Mouse (Mus musculus): Measurements from ENCODE around the gene Sema3f. TPM values are rescaled to one million over a fixed set of nuclear protein-coding genes. Genes with fewer than 3 reads are reported as not detected.
A peak's percentile ranks its signal among the peaks of the same experiment; 100 is the strongest.

The Sema3f gene
- total RNA-seq, 1 experiment from 2014 or later = 0.35 TPM

DNA sequence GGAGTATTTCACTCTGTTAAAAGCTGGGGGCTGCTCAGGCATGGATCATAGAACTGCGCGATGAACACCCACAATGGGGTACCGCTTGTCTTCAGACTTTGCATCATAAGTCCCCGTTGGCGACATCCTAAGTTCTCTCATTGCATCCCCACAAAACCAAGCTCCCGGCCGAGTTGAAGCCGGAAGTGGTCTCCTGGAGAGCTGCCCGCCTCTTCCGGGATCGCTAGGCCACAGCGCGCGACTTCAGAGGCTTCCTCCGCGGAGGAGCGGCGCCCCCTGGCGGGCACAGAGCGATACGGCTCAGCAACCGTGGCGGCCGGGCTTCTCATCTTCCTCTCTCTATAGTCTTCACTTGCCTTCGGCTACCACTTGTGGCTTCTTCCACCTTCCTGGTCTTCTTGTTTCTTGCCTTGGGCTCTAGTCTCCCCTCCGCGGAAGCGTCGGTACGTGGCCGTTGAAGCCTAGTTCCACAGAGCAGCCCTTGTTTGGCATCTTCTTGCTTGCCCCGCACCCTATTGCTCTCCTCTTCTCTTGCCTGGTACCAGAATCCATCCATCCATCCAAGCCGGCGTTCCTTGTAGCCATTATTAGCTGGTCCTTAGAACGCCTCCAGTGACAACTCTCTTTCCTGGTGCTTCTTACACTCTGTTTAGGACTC is 65.7 kb downstream of the Sema3f start:
- peak; percentile 64 for ATAC-seq (ENCODE audit: extremely low read depth, insufficient number of reproducible peaks, low FRiP score, poor library complexity, severe bottlenecking)

DNA sequence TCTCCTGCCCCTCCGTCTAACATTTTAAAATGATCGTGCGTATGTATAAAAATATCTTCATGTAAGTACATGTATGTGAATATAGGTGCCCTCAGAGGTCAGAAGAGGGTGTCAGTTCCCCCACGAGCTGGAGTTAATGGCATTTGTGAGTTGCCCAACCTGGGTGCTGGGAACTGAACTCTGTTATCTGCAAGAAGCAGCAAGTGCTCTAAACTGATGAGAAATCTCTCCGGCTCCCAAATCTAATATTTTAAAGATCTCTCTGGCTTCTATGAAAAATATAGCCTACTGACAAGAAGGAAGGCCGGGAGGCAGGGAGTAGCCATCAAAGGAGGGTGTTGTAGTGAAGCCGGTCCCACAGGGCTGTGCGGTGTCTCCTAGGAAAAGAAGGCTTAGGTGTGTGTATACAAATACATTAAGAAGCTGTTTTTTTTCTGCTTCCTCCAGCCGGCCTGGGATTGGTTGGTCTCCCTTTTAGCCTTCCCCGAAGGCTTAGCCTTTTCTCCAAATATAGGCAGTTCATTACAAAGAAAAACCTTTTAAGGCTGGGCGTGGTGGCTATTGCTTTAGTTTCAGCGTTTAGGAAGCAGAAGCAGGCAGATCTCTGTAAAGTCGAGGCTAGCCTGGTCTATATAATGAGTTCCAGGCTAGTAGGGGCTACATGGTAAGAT is 66.6 kb downstream of the Sema3f start:
- no peak for ATAC-seq (ENCODE audit: extremely low read depth, insufficient number of reproducible peaks, low FRiP score, poor library complexity, severe bottlenecking)

DNA sequence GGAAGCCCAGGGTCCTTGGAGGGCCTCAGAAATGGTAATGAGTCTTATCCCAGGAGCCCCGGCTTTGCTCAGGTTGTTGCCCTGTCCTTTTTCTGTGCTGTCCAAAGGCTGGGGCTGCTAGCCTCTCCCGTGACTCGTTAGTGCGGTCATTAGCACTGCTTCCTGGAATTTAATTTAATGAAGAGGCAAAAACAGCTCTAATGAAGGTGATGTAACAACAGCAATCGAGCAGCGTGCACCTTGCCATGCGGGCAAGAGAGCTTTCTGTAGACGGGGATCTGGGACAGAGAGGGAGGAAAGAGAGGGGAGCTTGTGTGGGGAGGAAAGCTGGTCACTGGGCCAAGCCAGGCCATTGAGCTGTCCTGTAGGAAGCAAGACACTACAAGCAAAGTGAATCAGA is 68.6 kb downstream of the Sema3f start:
- no peak for ATAC-seq (ENCODE audit: extremely low read depth, insufficient number of reproducible peaks, low FRiP score, poor library complexity, severe bottlenecking)

DNA sequence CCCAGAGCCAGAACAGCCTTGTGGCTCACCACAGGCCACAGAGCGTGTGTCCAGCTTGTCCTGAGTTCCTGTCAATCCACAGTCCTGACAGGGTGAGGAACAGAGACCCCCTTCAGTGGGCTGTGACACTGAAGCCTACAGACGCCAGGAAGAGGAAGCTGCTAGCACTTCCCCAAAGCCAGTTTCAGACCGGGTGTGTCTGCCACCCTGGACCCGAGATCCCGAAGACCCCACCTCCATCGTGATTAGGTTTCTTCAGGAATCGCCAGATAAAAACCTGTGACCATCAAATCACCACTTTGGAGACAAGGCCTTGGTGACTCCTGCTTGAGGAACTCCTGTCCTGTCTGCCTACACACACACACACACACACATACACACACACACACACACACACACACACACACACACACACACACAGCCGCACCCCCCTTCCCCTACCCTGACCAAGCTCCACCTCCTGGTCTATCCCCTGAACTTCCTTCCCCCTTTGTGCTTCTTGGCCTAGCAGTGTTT is 70.0 kb downstream of the Sema3f start:
- peak; percentile 67 for ATAC-seq (ENCODE audit: extremely low read depth, insufficient number of reproducible peaks, low FRiP score, poor library complexity, severe bottlenecking)

DNA sequence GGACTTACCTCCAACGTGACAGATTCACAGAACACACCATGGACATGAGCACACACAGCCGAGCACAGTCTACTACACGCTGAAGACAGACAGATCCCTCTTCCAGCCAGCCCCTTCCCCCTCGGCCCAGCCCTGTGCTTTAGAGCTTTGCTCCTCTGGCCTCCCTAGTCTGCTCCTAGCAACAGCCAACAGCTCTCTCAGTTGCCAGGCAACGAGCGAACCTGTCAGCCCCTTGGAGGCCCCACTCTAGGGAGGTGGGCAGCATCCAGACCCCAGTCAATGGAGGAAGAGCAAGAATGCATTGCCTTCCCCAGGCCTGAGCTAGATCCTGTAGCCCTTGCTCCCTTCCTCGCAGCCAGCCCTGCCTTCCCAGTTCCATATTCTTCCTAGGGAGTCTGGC is 73.2 kb downstream of the Sema3f start:
- ATAC-seq (ENCODE audit: extremely low read depth, insufficient number of reproducible peaks, low FRiP score, poor library complexity, severe bottlenecking) = no peak

DNA sequence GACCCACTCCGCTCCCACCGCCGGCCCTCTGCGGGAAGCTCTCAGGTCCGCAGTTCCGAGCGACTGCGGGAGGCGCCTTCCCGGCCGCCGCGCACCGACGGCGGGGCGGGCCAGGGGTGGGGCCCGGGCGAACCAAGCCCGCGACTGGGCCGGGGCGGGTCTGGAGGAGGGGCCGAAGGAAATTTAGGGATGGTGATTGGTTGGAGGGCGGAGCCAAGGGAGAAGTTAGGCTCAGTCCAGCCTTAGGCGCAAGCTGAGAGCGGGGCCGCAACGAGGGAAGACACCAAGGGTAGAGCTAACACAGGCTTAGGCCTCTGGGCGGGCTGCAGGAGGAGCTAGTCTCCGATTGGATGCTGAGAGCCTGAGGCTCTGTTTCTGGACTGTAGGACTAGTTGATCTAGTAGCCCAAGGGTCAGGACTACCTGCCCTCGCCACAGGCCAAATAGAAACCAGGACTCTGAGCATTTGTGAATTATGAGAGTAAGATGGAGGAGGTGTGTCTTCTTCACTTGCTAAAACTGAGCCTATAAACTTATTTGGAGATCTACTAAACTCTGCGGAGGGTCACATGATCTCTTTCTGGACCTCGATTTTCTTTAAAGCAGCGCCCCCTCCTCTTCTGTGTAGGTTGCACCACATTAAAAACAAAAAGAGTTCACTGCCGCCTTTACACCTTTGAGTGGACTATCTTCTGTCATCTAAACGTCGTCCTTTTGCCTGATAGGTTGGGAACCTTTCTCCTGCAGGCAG is 74.8 kb downstream of the Sema3f start, which contains the start of gene Gnai2:
Gnai2 (minus strand) TSS at position 89 of the 750 bp plus-strand sequence.
- peak; percentile 89 for ATAC-seq (ENCODE audit: extremely low read depth, insufficient number of reproducible peaks, low FRiP score, poor library complexity, severe bottlenecking)

DNA sequence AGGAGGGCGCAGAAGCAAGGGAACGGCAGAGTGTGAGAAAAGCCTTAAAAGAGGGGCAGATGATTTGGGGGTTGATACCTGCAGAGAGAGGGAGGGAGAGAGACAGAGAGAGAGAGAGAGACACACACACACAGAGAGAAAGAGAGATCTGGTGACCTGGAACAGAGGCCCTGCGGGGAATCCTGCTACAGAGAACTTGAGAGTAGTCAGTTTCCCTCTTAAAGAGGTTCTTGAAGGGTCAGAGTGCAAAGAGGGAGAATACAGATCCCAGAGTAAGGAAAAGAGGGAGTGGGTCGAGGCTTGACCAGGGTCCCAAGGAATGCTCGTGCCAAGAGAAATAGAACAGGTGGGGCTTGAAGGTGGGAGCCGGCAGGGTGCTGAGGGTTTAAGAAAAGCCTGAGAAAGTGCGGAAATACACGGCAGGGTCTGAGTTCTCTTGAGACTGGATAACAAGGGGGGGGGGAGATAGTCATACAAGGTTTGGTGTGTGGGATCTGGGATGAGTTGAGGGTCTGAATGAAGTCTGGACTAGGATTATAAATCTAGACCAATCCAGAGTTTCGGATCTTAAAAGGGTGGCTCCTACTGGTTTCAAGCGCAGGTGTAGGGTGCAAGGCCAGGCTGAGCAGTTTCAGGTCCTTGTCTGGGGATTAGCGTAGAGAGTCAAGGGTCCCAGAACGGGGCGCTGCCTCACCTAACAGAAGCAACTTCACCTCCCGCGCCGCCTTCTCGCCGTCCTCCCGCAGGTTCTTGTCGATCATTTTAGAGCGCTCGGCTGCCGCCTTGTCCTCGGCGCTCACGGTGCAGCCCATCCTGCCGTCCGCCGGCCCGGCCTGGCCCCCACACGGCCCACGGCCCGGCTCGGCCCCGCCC is 75.6 kb downstream of the Sema3f start:
- 0 out of 2 replicates have a peak, but pooled peaks have one; percentile 0 for ATAC-seq (ENCODE audit: extremely low read depth, insufficient number of reproducible peaks, low FRiP score, poor library complexity, severe bottlenecking)

DNA sequence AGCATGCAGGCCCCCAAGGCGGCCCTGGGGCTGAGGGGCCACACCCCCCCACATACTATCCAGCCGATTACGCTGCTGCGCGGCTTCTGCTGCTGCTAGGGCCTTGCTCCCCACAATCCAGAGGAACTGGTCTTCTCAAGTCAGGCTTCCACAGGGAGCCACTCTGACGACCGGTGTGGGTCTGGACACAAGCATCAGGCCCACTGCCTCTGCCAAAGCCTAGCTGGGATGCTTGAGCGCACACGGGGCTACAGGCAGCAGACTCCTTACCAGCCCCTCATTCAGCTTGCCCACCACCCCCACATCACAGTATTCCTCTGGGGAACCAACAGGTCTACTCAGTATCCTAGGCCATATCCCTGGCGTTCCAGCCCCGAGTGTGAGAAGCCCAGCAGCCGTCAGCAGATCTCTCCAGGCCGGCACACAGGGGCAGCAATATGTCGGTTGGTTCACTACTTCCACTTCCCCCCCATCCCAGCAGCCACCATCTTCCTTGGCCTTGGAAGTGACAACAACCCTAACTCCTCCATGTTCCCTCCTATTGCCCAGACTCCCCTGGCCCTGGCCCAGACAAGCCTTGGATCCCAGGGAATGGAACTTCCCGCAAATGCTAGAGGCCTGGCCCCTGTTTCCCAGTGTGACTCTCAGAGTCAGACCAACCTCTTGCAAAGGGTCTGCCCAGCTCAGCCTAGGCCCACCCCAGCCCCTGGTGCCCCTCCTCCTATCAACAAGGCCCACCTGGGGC is 76.4 kb downstream of the Sema3f start:
- no peak for ATAC-seq (ENCODE audit: extremely low read depth, insufficient number of reproducible peaks, low FRiP score, poor library complexity, severe bottlenecking)

DNA sequence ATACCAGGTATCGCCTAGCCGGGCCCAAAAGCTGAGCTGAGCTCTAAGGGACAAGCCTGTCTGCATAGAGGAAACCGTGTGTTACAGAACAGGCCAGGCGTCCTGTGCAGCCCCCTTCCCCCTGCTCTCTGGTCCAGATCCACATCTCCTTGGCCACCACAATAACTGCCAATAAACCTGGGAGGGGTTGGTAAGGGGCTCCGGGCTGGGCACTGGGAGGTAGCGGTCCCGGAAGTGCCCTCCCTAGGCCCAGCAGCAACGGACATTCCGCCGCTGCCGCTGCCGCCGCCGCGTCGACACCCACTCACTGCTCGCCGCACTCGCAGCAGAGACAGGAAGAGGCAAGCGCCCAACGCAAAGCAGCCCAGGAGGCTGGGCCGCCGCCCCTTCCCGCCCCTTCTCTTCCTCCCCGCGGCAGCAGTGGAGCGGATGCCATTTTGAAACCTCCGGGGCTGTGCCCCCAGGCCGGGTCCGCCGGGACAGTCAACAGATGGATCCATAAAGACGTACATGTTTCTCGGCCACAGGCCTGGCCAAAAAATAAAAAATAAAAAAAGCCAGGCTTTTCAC is 77.1 kb downstream of the Sema3f start:
- peak; percentile 39 for ATAC-seq (ENCODE audit: extremely low read depth, insufficient number of reproducible peaks, low FRiP score, poor library complexity, severe bottlenecking)

DNA sequence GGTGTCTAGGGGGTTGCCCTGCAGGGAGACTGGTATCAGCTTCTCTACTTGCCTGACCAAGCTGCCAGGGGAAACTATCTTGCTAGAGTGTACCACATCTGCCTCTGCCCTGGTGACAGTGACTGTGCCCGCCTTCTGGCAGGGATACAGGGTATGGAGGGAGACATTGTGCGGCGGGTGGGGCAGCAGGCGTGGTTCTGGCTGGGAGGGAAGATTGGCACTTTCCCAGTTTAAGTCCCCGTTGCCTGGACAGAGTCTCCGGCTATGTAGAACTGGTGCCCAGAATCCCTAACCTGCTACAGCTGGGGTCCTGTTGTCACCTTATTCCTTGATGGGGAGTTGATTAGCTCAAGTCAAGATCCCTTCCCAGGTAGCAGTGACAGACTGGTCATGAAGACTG is 77.8 kb downstream of the Sema3f start:
- no peak for ATAC-seq (ENCODE audit: extremely low read depth, insufficient number of reproducible peaks, low FRiP score, poor library complexity, severe bottlenecking)

DNA sequence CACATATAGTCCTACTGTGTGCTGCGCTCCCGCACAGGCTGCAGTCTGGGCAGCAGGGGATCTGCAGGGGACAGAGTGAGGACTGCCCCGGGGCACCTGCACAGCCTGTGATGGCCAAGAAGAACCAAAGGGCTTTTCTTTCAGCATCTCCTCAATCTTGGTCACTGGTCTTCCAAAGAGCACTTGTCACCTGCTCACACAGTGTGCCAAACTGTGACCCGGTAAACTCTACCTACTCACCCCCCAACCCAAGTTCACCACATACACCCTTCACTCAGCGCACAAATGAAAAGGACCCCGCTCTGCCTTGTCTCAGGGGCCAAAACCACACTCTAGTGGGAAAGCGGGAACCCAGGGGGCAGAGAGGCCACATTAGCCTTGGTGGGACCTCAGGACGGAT is 78.4 kb downstream of the Sema3f start:
- ATAC-seq (ENCODE audit: extremely low read depth, insufficient number of reproducible peaks, low FRiP score, poor library complexity, severe bottlenecking) = no peak

Other genes with a start within 250 kb of the Sema3f start
- gene Tmem115, start 176.5 kb downstream of the Sema3f start, total RNA-seq (2017) = 18.6 and 20.4 TPM in 2 replicates
- 9.2 and 11.7 TPM in 2 replicates for gene Cyb561d2, start 168.3 kb downstream of the Sema3f start, total RNA-seq (2017)
- 29.4 and 36.7 TPM in 2 replicates for gene Nprl2, start 168.2 kb downstream of the Sema3f start, total RNA-seq (2017)
- gene Zmynd10, start 163.2 kb downstream of the Sema3f start, total RNA-seq (2017) = 0.86 TPM in 1 of 2 replicates, not detected in the other
- 70.8 and 78.2 TPM in 2 replicates for gene Rassf1, start 158.9 kb downstream of the Sema3f start, total RNA-seq (2017)
- gene Tusc2, start 147.2 kb downstream of the Sema3f start, total RNA-seq (2017) = 20.4 and 23.9 TPM in 2 replicates
- 0.93 and 1.1 TPM in 2 replicates for gene Hyal2, start 142.5 kb downstream of the Sema3f start, total RNA-seq (2017)
- gene Hyal1, start 133.5 kb downstream of the Sema3f start, total RNA-seq (2017) = 2.6 and 2.8 TPM in 2 replicates
- 8.0 and 8.7 TPM in 2 replicates for gene Naa80, start 131.6 kb downstream of the Sema3f start, total RNA-seq (2017)
- 2.2 TPM in 1 of 2 replicates, not detected in the other for gene Hyal3, start 129.7 kb downstream of the Sema3f start, total RNA-seq (2017)
- 11.2 and 20.1 TPM in 2 replicates for gene Ifrd2, start 122.8 kb downstream of the Sema3f start, total RNA-seq (2017)
- gene Sema3b, start 101.2 kb downstream of the Sema3f start, total RNA-seq (2017) = 0.12 TPM in 2 replicates
- 1,051 and 1,081 TPM in 2 replicates for gene Gnai2, start 75.1 kb downstream of the Sema3f start, total RNA-seq (2017)
- gene Slc38a3, start 40.9 kb downstream of the Sema3f start, total RNA-seq (2017) = not detected in 2 replicates
- 1.7 TPM in 1 of 2 replicates, not detected in the other for gene Gnat1, start 30.8 kb downstream of the Sema3f start, total RNA-seq (2017)
- gene Rbm5, start 60.5 kb upstream of the Sema3f start, total RNA-seq (2017) = 662 and 675 TPM in 2 replicates
- 178 and 218 TPM in 2 replicates for gene Rbm6, start 162.8 kb upstream of the Sema3f start, total RNA-seq (2017)
- gene Mon1a, start 177.7 kb upstream of the Sema3f start, total RNA-seq (2017) = 18.4 and 20.3 TPM in 2 replicates
- 0.25 and 3.0 TPM in 2 replicates for gene Mst1r, start 196.4 kb upstream of the Sema3f start, total RNA-seq (2017)
- gene Actl11, start 218.0 kb upstream of the Sema3f start, total RNA-seq (2017) = not detected in 2 replicates
- gene Camkv, start 225.2 kb upstream of the Sema3f start, total RNA-seq (2017) = not detected in 2 replicates
- gene Traip, start 239.7 kb upstream of the Sema3f start, total RNA-seq (2017) = 1.9 and 5.3 TPM in 2 replicates

All from neutrophil, adult 5-6 weeks (primary cell).